Mouse (Mus musculus): ENCODE data around the gene Lgr4. TPM values are rescaled to one million over a fixed set of nuclear protein-coding genes. Genes with fewer than 3 reads are reported as not detected.

Lgr4 gene
- polyA plus RNA-seq, 1 experiment, result 8.6 TPM

DNA sequence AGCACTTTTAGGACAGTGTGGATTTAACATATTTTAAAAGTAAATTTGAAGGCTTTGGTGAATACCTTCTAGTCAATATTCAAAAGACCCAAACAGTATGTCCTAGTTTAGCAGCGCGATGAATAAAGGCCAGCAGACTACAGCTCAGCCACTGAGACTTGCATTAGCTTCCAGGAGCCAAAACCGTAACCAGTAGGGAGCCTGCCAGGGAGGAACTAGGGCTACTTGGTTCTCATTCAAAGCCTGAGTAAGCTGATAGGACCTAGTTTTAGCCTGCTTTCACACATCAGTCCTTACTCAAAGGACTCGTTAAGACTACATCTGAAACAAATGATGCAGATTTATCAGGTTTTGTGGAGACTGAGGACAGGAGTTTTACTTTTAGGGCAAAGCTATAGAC is 102.2 kb downstream of the Lgr4 start:
- H3K4me1 ChIP-seq (ENCODE audit: control insufficient read depth, insufficient read depth, insufficient read length, low read length), result no peaks in the 10 kb centered on the region
- H3K4me3 ChIP-seq (ENCODE audit: insufficient read depth, low read depth, low read length), result no peak overlapping the region
- H3K27ac ChIP-seq (replicated peaks; ENCODE audit: low read depth, low read length), result no peak overlapping the region

DNA sequence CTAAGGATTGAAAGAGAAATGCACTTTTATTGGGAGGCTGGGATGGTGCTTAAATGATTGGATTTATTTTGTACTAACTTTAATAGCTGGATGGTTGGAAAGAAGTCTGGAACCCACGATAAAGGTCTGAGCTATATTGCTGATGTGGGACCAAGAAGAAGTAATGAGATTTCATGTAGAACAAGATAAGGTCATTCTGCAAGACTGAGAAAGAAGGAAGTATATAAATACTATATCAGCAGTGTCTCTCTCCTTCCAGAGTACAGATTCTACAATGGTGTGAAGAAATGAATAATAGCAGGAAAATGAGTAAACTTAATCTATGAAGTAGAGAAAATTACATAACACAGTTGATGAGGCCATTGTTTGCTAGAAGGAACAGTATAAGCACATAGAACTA is 103.0 kb downstream of the Lgr4 start:
- H3K27ac ChIP-seq (replicated peaks; ENCODE audit: low read depth, low read length), result no peak overlapping the region
- H3K4me3 ChIP-seq (ENCODE audit: insufficient read depth, low read depth, low read length), result no peak overlapping the region
- no peaks in the 10 kb centered on the region for H3K4me1 ChIP-seq (ENCODE audit: control insufficient read depth, insufficient read depth, insufficient read length, low read length)

DNA sequence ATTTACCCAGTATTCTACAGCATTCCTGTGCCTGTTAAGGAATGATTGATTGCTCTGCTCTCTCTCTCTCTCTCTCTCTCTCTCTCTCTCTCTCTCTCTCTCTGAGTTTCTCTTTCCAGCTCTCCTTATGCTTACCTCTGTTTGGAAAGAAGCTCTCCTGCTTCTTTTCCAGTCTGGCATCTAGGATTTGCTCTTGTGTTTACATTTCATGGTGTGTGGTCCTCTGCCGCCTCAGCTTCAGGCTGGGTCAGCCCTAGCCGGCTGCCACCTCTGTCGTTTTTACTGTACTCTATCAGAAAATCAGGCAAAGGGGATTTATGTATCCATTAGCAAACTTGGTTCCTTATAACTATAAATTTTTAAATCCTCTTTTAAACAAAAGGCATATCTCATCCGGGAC is 118.8 kb downstream of the Lgr4 start:
- no peak overlapping the region for H3K4me3 ChIP-seq (ENCODE audit: insufficient read depth, low read depth, low read length)
- H3K27ac ChIP-seq (replicated peaks; ENCODE audit: low read depth, low read length), result no peak overlapping the region

DNA sequence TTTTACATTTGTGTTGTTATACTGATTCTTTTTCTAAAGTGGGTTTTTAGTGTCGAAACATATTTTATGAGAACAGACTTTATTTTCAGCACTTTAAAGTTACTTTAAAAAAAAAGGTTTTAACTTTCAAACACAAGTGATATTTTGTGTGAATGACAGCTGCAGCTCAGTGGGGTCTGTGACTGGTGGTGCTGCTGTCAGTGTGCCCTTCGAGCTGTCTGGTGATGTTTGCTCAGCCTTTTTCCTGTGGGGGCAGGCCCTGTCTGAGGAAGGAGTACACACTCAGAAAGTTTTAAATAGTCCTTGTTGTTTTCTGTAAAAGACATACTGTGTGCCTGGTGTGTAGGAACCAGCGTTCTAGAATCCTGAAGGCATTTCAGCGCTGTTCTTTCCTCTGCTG is 119.2 kb downstream of the Lgr4 start:
- Histone ChIP-seq H3K4me1 (ENCODE audit: control insufficient read depth, insufficient read depth, insufficient read length, low read length) (no peaks in the 10 kb centered on the region), H3K4me3 (ENCODE audit: insufficient read depth, low read depth, low read length) (no peak overlapping the region), H3K27ac (replicated peaks; ENCODE audit: low read depth, low read length) (no peak overlapping the region)

More for the DNA sequence above, 118.8 kb downstream of the Lgr4 start:
- no peaks in the 10 kb centered on the region for H3K4me1 ChIP-seq (ENCODE audit: control insufficient read depth, insufficient read depth, insufficient read length, low read length)

DNA sequence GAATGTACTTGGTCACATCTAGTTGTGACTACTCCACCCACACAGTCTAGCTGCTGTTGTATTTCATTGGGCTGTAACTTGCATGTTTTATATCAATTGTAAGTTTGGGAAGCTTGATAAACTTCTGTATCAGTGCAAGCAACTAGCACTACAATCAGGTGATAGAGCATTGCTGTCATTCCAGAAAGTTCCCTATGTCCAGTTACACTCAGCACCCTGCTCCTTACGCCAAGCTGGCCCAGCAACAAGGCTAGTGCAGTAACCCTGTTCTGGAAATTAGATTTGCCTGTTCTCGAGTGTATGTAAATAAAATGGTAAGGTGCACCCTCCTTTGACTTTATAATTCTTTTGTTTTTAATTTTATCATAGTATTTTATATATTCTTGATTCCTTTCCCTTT is 119.8 kb downstream of the Lgr4 start:
- no peak overlapping the region for H3K27ac ChIP-seq (replicated peaks; ENCODE audit: low read depth, low read length)
- no peaks in the 10 kb centered on the region for H3K4me1 ChIP-seq (ENCODE audit: control insufficient read depth, insufficient read depth, insufficient read length, low read length)
- H3K4me3 ChIP-seq (ENCODE audit: insufficient read depth, low read depth, low read length), result no peak overlapping the region

DNA sequence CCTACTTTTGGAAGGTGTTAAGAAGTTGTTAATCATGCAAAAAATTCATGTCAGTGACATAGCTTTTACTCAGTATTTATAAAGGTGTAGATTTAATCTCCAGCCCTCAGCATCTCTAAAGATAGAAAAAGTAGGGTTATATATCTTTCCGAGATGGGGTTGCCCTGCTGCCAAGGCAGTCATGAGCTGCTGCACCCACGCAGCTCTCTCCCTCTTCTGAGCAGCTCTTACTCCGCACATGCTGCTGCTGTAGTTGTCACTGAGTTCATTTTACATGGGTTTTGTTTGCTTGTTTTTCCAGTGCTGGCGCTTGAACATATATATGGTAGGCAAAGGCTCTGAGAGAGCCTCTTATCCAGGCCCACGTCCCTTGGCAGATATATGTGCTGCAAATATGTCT is 120.9 kb downstream of the Lgr4 start:
- Histone ChIP-seq H3K27ac (replicated peaks; ENCODE audit: low read depth, low read length) (no peak overlapping the region), H3K4me1 (ENCODE audit: control insufficient read depth, insufficient read depth, insufficient read length, low read length) (no peaks in the 10 kb centered on the region), H3K4me3 (ENCODE audit: insufficient read depth, low read depth, low read length) (no peak overlapping the region)

DNA sequence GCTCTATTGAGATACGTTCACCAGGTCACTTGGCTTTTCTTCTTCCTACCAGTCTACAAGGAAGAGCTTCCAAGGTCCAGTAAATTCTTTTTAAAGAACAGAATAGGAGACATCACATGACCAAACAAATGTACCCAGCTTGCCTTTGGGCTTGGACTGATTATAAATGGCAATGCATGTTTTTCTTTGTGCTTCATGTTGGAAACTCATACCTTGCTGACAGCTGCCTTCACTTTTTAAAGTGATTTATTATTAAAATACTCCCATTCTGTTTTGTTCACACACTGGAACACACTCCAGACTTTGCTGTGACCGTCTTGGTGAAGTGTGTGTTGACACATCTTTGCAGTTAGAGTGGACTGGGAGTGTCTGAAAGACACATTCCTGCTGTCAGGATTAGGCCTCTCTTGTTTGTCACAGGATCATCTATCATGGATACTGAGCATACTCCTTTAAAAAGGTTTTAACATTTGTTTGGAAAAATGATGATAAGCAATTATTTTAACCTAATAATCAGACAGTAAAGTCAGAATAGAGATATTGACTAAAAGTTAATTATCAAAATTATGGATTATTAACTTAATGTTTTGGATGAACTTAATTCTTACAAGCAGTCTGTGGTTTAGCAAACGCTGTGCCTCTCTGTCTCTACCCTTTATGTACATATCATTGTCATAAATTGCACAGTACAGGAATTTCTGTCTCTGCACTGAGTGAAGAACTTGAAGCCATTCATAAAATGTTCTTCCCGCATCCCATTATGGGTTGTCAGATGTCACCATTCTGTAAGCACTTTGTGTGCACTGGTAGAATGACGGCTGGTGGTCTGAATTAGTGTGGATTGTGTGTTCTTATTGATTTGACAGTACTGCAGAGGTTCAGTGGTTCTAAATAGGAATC is 125.7 kb downstream of the Lgr4 start:
- Histone ChIP-seq H3K27ac (replicated peaks; ENCODE audit: low read depth, low read length) (no peak overlapping the region), H3K4me3 (ENCODE audit: insufficient read depth, low read depth, low read length) (no peak overlapping the region), H3K4me1 (ENCODE audit: control insufficient read depth, insufficient read depth, insufficient read length, low read length) (no peaks in the 10 kb centered on the region)

DNA sequence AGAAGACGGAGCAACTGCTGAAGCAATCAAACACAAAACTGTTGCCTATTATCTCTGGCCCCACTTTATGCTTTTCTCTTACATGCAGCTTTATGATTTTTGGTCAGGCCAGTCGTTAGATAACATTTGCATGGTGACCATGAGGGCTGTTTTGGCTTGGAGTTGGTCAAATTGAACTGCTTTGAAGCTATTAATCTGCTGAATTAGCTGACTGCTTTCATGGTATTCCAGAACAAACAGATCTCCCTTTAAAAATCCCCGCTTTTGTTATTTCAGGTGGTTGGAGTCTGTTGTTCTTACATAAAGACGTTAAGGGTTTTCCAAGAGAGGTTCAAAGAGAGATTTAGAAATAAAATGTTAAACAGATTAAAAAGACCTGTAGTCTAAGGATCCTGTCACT is 141.0 kb downstream of the Lgr4 start:
- no peak overlapping the region for H3K4me3 ChIP-seq (ENCODE audit: insufficient read depth, low read depth, low read length)
- H3K27ac ChIP-seq (replicated peaks; ENCODE audit: low read depth, low read length), result no peak overlapping the region
- no peaks in the 10 kb centered on the region for H3K4me1 ChIP-seq (ENCODE audit: control insufficient read depth, insufficient read depth, insufficient read length, low read length)

DNA sequence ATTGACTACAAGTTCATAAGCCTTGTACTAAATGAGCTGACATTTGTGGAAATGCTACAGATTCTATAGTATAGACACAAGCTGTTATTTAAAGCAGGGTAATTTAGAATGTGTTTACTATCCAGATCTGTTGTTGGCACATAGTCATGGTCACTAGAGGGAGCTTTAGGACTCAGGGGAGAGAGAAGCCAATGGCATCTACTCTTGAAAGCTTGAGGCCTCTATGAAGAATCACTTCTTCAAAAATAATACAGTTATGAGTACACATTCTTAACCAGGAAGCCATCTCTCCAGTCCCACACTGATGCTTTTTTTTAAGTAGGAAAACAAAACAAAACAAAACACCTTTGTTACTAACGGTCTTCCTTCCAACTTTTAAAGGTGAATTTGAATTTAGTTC is 145.7 kb downstream of the Lgr4 start:
- no peaks in the 10 kb centered on the region for H3K4me1 ChIP-seq (ENCODE audit: control insufficient read depth, insufficient read depth, insufficient read length, low read length)
- no peak overlapping the region for H3K4me3 ChIP-seq (ENCODE audit: insufficient read depth, low read depth, low read length)
- no peak overlapping the region for H3K27ac ChIP-seq (replicated peaks; ENCODE audit: low read depth, low read length)

Other genes with a start within 250 kb of the Lgr4 start
- gene Bdnf, start 242.9 kb upstream of the Lgr4 start, polyA plus RNA-seq (2012; ENCODE audit: insufficient read depth, insufficient read length, missing spikeins), result not detected in 2 replicates
- 24.6 and 24.7 TPM in 2 replicates for gene Lin7c, start 26.8 kb upstream of the Lgr4 start, polyA plus RNA-seq (2012; ENCODE audit: insufficient read depth, insufficient read length, missing spikeins)
- 5.8 and 6.3 TPM in 2 replicates for gene Ccdc34, start 100.2 kb downstream of the Lgr4 start, polyA plus RNA-seq (2012; ENCODE audit: insufficient read depth, insufficient read length, missing spikeins)